Mouse (Mus musculus) small intestine, adult 2 months (tissue): ENCODE measurements around the gene Rab37.

Experiments
- CTCF ChIP-seq: fragments of 200-500 bp; IDR thresholded peaks from 2 replicates; pipeline ENCODE4 v1.5.1; 2012; ENCODE audit warnings: low read depth, mild to moderate bottlenecking, control low read depth, inconsistent platforms, low read length, moderate library complexity, mixed read lengths; ENCODE audit not compliant: insufficient replicate concordance, insufficient read length; ENCODE audit errors: extremely low read depth
- POLR2A ChIP-seq: fragments of 200-500 bp; IDR thresholded peaks from 2 replicates; pipeline ENCODE4 v1.6.1; 2012; ENCODE audit warnings: low read depth, mild to moderate bottlenecking, control low read depth, inconsistent platforms, low read length, moderate library complexity

DNA sequence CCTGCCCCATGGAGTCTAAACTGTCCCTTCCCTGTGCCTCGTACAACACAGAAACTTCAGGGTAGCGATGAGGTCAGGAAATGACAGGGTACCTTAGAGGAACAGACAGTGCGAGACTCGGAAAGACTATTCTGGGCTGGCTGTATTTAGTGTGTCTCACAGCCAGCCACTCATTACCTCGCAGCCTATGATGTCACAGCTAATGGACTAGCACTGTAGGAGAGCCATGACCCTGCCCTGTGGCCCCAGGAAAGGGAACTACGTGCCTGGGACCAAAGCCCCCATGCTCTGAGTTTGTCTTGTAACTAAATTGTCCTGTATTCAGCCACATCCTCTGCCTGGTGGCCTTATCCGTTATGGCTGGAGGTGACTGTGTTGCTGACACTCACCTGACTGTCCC is 15.8 kb upstream of the Rab37 start:
- TF ChIP-seq CTCF: no peak
- TF ChIP-seq POLR2A: no peak
